Mouse (Mus musculus): ENCODE measurements around the gene Fstl1. TPM values are rescaled to one million over a fixed set of nuclear protein-coding genes. Genes with fewer than 3 reads are reported as not detected.
A peak's percentile ranks its signal among the peaks of the same experiment; 100 is the strongest.

Fstl1 gene
- polyA plus RNA-seq, 1 experiment from 2014 or later: 143 TPM

DNA sequence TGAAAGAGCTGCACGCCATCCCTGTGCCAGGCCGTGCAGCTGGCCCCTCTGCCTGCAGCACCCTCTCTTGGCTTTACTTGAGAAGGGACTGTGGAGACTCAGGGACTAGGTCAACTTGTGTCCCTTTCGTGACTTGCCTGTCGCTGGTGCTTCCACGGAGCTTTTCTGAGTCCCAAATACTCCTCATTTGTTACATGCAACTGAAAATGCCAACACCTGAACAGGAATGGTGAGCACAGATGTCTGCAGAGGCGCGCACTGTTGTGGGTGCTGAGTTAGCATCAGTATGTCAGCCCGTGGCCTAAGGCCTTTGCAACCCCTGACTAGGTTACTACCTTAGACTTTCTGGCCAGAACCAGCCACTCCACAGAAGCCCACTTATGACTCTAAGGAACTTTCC lies 35.2 kb downstream of the Fstl1 start:
- Histone ChIP-seq H3K4me3 (no peak overlapping the region), H3K27me3 (ENCODE audit: poor library complexity, severe bottlenecking) (0 out of 2 replicates have a peak, but pooled peaks cover 6% of the 10 kb centered on the region), H3K36me3 (replicated peaks) (peaks cover 34% of the 10 kb centered on the region), H3K27ac (no peak overlapping the region), H3K4me1 (peaks cover 46% of the 10 kb centered on the region), H3K9me3 (no peaks in the 10 kb centered on the region)
- DNase-seq (ENCODE audit: extremely low spot score, low spot score): no peak
- WGBS: 93% methylated on average over 8 of the region's 8 CpGs

DNA sequence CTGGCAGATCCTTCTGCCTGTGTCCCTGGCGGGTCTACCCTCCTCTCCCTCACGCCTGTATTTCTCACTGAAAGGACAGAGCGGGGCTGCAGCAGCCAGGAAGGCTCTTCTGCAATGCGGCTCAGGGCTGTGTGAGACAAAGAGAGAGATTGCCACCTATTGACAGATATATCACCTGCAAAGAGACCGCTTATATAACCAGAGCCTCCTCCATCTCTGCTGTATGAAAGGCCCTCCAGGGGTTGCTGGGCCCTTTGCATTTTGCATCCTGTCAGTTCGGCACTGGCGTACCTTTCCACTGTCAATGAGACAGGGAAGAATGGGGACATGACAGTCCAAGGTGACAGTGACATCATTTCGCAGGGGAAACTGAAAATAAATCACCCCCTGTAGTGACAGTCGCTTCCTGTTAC lies 35.8 kb downstream of the Fstl1 start:
- Histone ChIP-seq H3K27me3 (ENCODE audit: poor library complexity, severe bottlenecking) (0 out of 2 replicates have a peak, but pooled peaks cover 4% of the 10 kb centered on the region), H3K9me3 (no peaks in the 10 kb centered on the region), H3K4me3 (no peak overlapping the region), H3K4me1 (peaks cover 40% of the 10 kb centered on the region), H3K36me3 (replicated peaks) (peaks cover 32% of the 10 kb centered on the region), H3K27ac (no peak overlapping the region)
- DNase-seq (ENCODE audit: extremely low spot score, low spot score): no peak
- WGBS: 70% methylated on average over 9 of the region's 9 CpGs

DNA sequence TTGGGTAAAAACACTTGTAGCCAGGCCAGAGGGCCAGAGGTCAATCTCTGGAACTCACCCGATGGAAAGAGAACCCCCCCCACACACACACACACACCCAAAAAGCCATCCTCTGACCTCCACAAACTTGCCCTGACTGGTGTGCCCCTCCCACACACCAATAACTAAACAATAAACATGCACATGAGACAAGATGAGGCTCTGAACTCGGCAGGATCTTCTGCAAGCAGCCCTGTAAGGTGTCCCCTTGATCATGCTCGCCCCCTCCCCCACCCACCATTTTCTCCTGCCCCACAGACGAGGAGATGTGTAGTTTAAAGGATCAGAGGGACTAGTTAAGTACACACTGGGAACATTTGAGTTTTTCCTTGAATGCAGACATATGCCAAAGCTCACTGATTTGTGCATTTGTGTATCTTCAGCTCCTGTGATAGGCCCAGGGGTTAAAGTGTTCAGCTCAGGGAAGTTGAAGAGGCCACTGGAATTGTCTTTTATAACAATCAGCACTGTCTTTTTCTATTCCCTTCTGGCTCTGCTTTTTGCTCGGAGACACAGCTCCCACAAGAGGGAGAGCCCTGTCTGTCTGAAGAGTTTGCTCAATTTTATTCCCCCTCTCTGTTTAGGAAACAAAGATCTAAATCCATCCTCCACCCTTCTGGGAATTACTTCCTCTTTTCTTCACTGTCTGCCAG lies 37.2 kb downstream of the Fstl1 start:
- Histone ChIP-seq H3K27me3 (ENCODE audit: poor library complexity, severe bottlenecking) (no peaks in the 10 kb centered on the region), H3K27ac (peak overlapping the region; percentile 79), H3K4me1 (peaks cover 38% of the 10 kb centered on the region), H3K9me3 (no peaks in the 10 kb centered on the region), H3K36me3 (replicated peaks) (peaks cover 38% of the 10 kb centered on the region), H3K4me3 (peak overlapping the region; percentile 25; the same call in 1 of the 2 replicates)
- no peak for DNase-seq (ENCODE audit: extremely low spot score, low spot score)
- 53% methylated on average over 5 of the region's 5 CpGs for WGBS

DNA sequence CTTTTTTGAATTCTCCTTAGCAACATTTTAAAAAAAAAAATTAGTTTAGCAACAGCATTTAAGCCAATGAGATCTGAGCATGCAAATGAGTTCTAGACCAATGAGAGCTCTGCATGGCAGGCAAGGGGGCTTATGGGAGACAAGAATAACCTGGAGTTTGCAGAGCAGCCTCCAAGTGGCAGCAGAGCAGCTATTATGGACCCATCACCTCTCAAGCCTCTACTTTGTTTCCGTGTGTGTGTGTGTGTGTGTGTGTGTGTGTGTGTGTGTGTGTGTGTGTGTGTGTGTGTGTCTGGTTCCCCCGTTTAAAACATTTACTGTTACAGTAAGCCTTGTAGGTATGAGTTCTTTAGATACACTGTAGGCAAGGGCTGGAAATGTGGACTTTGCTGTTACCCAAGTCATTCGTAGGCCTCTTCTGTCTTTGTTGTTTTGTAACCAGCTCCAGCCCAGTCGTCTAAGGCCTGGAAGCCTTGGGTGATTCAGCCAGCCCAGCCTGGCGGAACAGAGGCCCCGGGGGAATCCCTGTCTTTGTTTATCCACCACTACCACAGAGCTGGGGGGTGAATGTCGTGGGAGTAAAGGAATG lies 37.8 kb downstream of the Fstl1 start:
- peak overlapping the region; percentile 84 for H3K27ac ChIP-seq
- peak; percentile 71 for DNase-seq (ENCODE audit: extremely low spot score, low spot score)
- no peaks in the 10 kb centered on the region for H3K27me3 ChIP-seq (ENCODE audit: poor library complexity, severe bottlenecking)
- peaks cover 45% of the 10 kb centered on the region for H3K36me3 ChIP-seq (replicated peaks)
- no peaks in the 10 kb centered on the region for H3K9me3 ChIP-seq
- peaks cover 32% of the 10 kb centered on the region for H3K4me1 ChIP-seq
- WGBS: 45% methylated on average over 7 of the region's 7 CpGs
- peak overlapping the region; percentile 25; the same call in 1 of the 2 replicates for H3K4me3 ChIP-seq

DNA sequence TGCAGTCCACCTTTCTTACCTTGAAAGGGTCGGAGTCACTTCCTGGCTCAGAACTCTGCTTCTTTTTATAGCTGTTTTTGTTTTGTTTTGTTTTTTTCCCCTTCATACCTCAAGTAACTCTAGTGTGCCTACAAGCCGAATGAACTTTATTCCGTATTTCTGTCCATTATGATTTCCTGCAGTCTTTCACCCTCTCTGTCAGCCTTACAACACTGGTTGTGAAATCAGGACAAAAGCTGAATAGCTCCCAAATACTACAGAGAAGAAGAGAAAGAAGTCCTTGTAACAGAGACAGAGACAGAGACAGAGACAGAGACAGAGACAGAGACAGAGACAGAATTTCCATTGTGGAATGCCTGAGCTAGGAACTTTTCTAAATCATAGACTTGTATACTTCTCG lies 41.3 kb downstream of the Fstl1 start:
- no peak for DNase-seq (ENCODE audit: extremely low spot score, low spot score)
- peaks cover 21% of the 10 kb centered on the region for H3K4me1 ChIP-seq
- WGBS: 96% methylated on average over 4 of the region's 4 CpGs

DNA sequence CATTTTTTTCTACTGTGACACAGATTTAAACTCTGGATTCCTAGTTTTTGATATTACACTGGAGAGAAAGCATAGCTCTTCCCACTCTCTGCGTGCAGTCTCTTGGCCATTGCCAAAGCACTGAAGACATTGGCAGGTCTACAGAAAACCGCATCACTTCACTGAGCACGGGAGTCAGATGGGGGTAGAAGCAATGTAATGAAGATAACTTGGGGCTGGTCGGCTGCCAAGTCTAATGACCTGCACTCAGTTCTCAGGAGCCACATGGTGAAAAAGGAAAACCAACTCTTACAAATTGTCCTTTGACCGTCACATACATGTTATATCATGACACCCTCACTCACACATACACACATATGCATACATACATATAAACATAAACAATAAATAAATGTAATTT lies 47.3 kb downstream of the Fstl1 start:
- Histone ChIP-seq H3K9me3 (no peaks in the 10 kb centered on the region), H3K27ac (no peak overlapping the region), H3K36me3 (replicated peaks) (peaks cover 100% of the 10 kb centered on the region), H3K4me1 (no peaks in the 10 kb centered on the region), H3K27me3 (ENCODE audit: poor library complexity, severe bottlenecking) (no peaks in the 10 kb centered on the region), H3K4me3 (no peak overlapping the region)
- no peak for DNase-seq (ENCODE audit: extremely low spot score, low spot score)
- 96% methylated on average over 5 of the region's 5 CpGs for WGBS

More for the DNA sequence above, 41.3 kb downstream of the Fstl1 start:
- Histone ChIP-seq H3K36me3 (replicated peaks) (peaks cover 71% of the 10 kb centered on the region), H3K9me3 (no peaks in the 10 kb centered on the region), H3K27me3 (ENCODE audit: poor library complexity, severe bottlenecking) (no peaks in the 10 kb centered on the region), H3K4me3 (no peak overlapping the region), H3K27ac (no peak overlapping the region)

DNA sequence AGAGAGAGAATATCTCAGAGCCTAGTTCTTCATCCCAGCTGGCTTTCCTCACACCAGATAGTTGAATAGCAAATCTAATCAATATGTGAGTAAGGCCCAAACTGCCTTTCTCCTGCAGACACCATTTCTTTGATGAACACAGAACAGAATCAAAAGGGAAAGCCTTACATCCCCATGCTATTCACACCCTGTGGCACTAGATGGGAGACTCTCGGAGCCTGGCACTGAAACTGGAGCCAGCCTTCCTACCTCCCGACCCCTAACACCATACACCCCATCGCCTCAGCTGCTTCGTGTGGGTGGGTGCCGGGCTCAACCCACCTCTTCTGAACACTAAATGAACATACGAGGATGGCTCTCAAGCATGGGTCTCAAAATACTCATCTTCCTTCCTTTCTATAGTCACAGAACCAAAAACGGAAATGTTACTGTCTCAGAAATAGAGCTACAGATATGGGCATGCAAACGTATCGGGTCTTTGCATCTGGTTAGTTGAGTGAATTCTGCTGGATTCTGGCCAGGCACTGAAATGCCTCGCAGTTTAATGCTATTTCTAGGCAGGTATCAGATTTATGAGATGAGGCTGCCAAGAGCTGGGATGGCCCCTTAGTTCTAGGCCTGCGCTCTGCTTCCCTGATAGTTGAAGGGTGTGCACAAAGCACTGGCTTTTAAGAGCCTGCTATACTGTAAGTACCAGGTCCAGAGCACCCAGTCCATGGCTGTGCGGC lies 48.3 kb downstream of the Fstl1 start:
- Histone ChIP-seq H3K36me3 (replicated peaks) (peaks cover 100% of the 10 kb centered on the region), H3K27me3 (ENCODE audit: poor library complexity, severe bottlenecking) (no peaks in the 10 kb centered on the region), H3K4me1 (no peaks in the 10 kb centered on the region), H3K27ac (no peak overlapping the region), H3K9me3 (no peaks in the 10 kb centered on the region), H3K4me3 (no peak overlapping the region)
- no peak for DNase-seq (ENCODE audit: extremely low spot score, low spot score)
- 96% methylated on average over 12 of the region's 12 CpGs for WGBS

DNA sequence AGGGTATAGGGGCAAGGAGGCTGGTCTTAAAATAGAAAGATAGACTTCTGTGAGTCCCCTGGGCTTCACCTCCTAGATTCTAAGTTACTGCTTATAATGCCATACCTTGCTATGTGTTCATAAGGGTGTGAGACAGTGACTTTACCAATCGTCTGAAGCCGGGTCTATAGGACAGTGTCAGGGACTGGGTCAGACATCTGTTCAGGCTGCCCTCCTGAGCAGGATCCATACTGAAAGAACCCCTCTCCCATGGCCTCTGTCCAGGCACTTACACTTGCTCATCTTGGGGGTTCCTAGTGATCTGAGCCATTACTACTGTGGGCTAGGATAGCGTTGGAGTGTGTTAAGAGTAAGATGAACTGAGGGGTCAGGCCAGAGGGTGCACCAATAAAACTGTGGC lies 49.6 kb downstream of the Fstl1 start:
- no peak for DNase-seq (ENCODE audit: extremely low spot score, low spot score)
- Histone ChIP-seq H3K36me3 (replicated peaks) (peaks cover 99% of the 10 kb centered on the region), H3K27me3 (ENCODE audit: poor library complexity, severe bottlenecking) (no peaks in the 10 kb centered on the region), H3K9me3 (no peaks in the 10 kb centered on the region), H3K4me3 (no peak overlapping the region), H3K27ac (no peak overlapping the region), H3K4me1 (no peaks in the 10 kb centered on the region)
- WGBS: 94% methylated on average over 3 of the region's 3 CpGs

DNA sequence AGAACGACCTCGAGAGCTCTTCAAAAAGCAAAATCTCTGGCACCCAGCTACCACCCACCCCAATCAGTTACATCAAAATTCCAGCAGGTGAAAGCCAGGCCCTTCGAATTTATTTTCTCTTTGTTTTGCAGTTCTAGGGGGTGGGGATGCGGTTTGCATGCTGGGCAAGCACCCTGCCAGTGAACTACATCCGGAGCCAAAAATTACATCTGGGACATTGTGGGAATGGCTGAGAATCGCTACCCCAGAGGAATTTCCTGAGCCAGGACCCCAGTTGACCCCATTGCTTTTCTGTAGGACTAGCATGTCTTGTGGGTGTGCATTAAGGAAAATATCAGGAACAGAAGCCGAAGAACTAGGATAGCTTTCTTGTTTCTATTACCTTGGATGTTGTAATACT lies 54.4 kb downstream of the Fstl1 start:
- DNase-seq (ENCODE audit: extremely low spot score, low spot score): no peak

DNA sequence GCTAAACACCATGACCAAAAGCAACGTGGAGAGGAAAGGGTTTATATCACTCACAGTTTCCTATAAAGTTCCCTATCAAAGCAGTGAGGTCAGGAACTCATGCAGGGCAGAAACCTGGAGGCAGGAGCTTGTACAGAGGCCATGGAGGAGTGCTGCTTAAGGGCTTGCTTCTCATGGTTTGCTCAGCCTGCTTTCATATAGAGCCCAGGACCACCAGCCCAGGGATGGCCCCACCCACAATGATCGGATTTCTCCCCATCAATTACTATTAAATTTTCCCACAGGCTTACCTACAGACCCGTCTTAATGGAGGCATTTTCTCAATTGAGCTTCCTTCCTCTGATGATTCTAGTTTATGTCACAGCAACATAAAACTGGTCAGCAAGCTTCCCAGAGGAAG lies 60.9 kb downstream of the Fstl1 start:
- WGBS: 78% methylated on average over 3 of the region's 3 CpGs
- Histone ChIP-seq H3K27ac (no peak overlapping the region), H3K4me1 (no peaks in the 10 kb centered on the region), H3K27me3 (ENCODE audit: poor library complexity, severe bottlenecking) (no peaks in the 10 kb centered on the region), H3K9me3 (no peaks in the 10 kb centered on the region), H3K4me3 (no peak overlapping the region), H3K36me3 (replicated peaks) (peaks cover 37% of the 10 kb centered on the region)
- DNase-seq (ENCODE audit: extremely low spot score, low spot score): no peak

More for the DNA sequence above, 54.4 kb downstream of the Fstl1 start:
- Histone ChIP-seq H3K27ac (no peak overlapping the region), H3K36me3 (replicated peaks) (peaks cover 95% of the 10 kb centered on the region), H3K9me3 (no peaks in the 10 kb centered on the region), H3K4me3 (no peak overlapping the region), H3K4me1 (no peaks in the 10 kb centered on the region), H3K27me3 (ENCODE audit: poor library complexity, severe bottlenecking) (no peaks in the 10 kb centered on the region)
- 82% methylated on average over 7 of the region's 7 CpGs for WGBS

DNA sequence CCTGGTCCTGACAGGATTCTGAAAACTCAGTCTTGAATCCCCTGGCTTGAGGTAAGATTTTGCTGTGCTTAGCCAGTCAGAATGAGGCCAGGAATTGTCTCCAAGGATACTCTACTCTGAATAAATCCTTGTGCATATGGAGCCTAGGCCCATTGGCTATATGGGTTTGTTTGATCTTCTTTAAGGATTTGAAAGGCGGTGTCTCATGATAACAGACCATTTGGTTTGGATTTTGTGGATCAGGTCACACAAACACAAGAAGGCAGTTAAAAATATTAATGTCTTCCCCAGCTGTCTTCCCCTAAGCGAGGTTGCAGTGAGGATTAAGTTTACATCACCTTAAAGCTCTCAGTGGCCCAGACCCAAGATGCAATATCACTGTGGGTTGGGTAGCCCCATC lies 65.8 kb downstream of the Fstl1 start:
- DNase-seq (ENCODE audit: extremely low spot score, low spot score): no peak
- H3K4me3 ChIP-seq: no peak overlapping the region
- H3K9me3 ChIP-seq: no peaks in the 10 kb centered on the region
- H3K36me3 ChIP-seq (replicated peaks): no peaks in the 10 kb centered on the region
- H3K27ac ChIP-seq: no peak overlapping the region
- H3K4me1 ChIP-seq: no peaks in the 10 kb centered on the region
- 84% methylated on average over 2 of the region's 2 CpGs for WGBS
- H3K27me3 ChIP-seq (ENCODE audit: poor library complexity, severe bottlenecking): no peaks in the 10 kb centered on the region

DNA sequence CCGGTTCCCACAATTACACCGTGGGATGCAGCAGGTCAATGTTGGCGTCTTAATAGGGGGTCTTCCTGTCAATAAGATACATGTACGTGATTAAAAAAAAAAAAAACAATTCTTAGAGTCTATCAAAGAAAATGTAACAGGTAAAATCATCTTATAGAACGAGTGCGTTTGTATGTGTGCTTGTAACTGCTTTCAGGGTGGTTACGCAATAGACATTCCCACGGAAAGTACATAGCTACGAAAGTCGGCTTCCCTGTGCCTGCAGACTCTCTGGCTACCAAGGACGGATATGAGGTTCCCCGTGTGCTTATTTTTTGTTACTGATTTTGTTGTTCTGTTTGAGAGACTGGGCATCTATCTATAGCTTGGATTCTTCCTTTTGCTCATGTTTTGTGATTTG lies 67.1 kb downstream of the Fstl1 start:
- no peak overlapping the region for H3K27ac ChIP-seq
- H3K4me3 ChIP-seq: no peak overlapping the region
- no peaks in the 10 kb centered on the region for H3K9me3 ChIP-seq
- WGBS: 90% methylated on average over 12 of the region's 12 CpGs
- no peak for DNase-seq (ENCODE audit: extremely low spot score, low spot score)
- H3K27me3 ChIP-seq (ENCODE audit: poor library complexity, severe bottlenecking): no peaks in the 10 kb centered on the region
- no peaks in the 10 kb centered on the region for H3K36me3 ChIP-seq (replicated peaks)
- H3K4me1 ChIP-seq: no peaks in the 10 kb centered on the region
